Mouse (Mus musculus): Measurements from ENCODE around the gene Sema6d.

- no peak for TF ChIP-seq CTCF (IDR thresholded peaks at IDR 0.05; ENCODE audit: borderline replicate concordance, insufficient read depth, low read length)
- TF ChIP-seq POLR2A (IDR thresholded peaks at IDR 0.05; ENCODE audit: low read depth, low read length) = no peak
These were observed 568.6 kb downstream of the Sema6d start for GRCm38 (mm10) chr2:124658374-124658773.
